Mouse (Mus musculus) right cerebral cortex, postnatal 4 days (tissue): Measurements from ENCODE around the gene Ptprh.
A peak's percentile ranks its signal among the peaks of the same experiment; 100 is the strongest.

Experiments
- DNase-seq: peaks from one replicate; pipeline ENCODE4 v3.0.0-alpha.2; 2022

Ptprh gene

DNA sequence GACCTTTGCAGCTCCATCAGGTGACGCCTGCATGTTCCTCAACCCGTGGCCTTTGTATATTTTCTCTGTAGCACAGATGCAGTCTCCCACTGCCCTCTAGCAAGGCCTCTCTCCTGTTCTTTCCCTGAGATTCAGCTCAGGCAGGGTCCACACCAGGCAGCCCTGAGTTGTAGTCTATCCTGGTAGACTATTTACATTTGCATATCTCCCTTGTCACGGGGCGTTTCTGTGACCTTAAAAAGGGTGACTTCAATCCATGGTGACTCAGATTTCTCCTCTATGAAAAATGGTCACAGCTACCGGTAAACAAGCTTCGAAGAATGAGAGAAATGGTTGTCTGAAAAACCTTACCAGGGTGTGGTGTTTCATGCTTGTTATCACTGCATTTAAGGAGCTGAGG is at the start of gene Ptprh:
Gene Ptprh, minus strand, starts transcription at position 169 of the 400 bp plus-strand sequence.
- no peak for DNase-seq

DNA sequence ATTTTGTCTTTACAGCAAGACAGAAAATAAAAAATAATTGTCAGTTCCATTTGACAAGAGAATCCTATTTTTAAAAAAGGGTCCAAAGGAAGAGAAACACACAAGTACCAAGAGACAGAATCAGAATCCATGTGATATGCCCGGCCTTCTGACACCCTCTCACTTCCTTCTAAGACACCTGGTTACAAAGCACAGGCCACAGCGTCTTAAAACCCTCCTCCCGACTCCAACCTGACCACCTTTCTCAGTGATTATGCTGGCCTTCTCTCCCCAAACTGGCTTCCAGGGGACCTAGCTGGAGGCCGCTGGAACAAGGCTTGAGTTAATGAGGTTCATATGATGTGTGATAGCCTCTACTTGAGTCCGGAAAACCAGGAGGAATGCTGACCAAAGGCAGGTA is 49.5 kb upstream of the Ptprh start:
- DNase-seq: no peak

DNA sequence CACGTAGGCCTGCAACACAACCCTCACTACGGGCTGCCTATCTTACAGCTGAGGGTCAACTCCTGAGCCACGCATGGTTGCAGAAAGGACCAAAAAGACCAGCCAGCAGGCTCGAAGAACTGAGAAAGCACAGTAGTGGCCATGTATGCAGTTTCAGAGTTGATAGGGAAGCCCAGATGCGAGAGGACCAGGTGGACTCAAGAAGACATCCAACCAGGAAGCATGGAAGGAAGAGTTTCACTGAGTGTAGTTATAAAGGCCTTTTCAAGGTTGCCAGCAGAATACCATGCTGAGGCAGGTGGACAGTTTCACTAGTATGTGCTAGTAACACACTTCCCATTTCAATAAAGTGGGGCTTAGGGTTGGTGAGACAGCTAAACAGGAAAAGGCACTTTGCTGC is 48.9 kb upstream of the Ptprh start:
- DNase-seq: no peak

DNA sequence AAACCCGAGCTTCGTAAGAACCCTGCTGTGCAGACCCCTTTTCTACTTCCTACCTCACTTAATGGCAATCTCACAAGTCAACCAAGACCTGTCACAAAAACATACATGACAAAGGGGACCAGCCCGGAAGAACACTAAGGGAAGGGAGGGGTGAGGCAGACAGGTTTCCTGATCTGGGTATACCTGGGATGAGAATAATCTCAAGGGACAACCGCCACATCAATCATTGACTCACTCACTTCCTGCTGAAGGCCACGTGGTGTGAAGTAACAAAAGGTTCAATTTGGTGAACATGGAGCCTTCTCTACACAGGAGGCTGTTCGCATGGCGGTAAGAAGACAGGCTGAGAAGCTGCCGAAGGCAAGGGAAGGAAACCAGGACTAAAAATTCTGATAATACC is 47.7 kb upstream of the Ptprh start:
- no peak for DNase-seq

DNA sequence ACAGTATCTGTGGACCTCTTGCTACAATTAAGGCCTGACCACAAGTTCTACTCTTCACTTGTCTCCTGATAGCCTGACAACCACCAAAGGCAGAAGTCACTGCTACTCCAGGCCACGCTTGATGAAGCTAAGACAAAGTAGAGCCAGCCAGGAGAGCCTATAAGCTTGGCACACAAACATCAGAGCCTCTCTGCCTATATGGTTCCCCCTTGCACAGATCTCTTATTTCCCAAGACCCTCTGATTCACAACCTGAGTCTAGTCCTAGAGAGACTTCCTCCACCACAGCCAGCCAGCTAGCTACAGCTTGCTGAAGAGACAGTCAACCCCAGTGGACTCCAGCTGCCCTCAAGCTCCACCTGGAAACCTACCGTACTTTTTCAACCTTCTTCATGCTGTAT is 44.2 kb upstream of the Ptprh start:
- no peak for DNase-seq

DNA sequence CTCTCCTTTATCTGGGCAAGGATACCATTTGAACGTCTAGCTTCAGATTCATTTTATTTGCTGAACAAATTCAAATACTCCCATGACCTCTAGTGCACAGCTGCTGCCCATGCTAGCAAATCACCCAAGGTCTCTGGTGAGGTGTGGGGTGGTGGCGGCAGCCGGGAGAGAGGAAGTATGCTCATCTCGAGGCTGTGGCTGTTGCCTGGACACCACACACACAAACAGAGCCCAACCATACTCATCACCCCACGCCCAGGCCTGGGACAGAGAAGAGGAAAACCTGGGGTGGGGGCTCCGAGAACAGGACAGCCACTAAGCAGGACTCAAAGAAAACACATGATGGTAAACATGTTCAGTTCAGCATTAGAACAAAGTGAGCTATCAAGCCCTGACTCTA is 43.5 kb upstream of the Ptprh start:
- no peak for DNase-seq

DNA sequence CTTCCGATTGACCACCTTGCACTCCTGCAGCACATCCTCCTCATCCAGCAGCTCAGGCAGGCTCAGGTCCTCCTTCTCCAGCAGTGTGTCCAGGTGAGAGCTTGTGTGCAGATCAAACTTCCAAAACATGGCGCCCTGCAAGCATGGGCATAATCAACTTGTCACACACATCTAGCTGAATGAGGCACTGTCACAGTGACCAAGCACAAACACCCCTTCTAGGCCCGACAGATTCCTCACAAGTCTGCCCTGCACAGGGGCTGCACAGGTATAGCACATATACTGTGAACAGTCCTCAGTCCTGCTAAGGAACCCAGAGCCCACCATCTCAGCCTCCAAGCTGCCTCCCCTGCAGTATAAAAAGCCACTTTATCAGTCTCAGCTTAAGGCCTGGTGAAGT is 43.0 kb upstream of the Ptprh start:
- no peak for DNase-seq

DNA sequence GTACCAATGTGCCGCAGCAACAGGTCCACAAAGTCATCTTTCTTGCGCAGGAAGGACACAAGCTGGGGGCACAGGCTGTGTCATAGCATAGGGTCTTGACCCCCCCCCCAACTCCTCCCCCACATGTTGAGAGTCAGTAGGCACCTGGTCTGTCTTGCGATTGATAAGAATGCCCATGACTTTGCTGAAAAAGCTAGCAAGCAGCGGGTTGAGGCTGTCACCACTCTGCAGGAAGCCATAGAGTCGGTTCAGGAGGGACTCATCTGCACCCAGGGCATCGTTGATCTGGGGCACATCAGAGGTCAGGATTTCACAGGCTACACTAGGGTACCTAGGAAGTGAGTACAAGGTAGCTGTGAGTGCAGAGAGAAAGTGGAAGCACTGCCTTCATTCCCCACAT is 39.4 kb upstream of the Ptprh start:
- DNase-seq: no peak

DNA sequence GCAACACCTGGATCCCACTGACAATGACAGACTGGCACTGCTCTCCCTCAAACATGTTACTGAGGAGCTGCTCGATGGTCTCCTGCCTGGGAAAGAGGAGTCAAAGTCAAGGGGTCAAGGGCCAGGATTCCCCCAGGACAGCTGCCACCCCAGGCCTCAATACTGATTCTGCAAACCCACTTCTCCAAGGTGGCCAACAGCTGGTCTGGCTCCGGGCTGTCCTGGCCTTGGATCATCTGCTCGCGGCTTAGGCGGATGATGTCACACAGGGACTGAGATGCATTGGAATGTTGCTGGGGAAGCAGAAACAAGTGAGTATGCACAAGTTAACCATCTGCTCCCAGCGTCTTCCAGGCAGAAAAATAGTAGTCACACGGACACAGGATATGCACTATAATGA is 38.1 kb upstream of the Ptprh start:
- DNase-seq: no peak

DNA sequence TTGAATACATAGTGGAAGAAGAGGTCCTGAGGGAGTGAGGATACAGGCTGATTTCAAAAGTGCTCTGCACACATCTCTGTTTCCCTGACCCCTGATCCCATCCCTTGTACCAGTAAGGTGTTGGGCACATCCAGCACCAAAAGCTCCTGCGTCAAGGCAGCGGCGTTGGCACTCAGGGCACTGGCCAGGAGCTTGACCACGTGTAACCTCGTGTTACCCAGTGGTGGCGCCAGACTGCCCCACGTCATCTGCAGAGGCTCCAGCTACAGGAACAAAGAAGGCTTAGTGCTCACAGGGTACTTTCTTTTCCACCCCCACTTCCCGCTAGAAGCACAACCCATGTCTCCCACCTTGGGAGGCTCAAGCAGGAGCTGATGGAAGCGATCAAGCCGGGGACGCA is 37.3 kb upstream of the Ptprh start:
- DNase-seq: no peak

DNA sequence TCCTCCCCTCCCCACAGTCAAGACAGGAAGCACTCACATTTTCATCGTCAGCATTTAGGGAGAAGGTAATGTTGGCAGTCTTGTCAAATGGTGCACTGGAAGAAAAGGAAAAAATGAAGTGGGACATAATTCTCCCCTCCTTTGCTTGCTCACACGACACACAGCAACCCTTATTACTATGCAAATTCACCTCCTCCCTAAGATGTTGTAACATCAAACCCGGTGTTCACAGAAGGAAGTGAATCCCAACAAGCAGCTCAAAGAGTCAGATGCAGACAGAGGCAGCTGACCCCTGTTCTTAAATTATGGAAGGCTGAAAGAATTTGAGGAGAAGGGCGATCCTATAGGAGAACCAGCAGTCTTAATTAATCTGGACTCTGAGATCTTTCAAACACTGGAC is 32.3 kb upstream of the Ptprh start:
- no peak for DNase-seq

DNA sequence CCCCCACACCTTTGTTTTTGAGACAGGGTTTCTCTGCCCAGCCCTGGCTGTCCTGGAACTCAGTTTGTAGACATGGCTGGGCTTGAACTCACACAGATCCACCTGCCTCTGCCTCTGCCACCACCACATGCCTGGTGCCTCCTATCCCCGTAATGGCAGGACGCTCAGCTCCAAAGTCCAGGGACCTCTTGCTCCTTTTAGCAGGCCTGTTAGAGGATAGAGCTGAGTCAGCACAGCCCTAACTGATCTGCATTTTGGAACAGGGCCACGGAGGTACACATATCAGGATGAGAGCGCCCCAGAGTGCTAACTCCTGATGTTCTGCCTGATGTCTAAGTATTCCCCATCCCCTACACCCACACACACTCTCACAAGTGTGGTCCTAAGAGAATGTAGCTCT is 27.2 kb upstream of the Ptprh start, which contains the start of gene Tmem86b:
Gene Tmem86b, minus strand, starts transcription at position 392 of the 400 bp plus-strand sequence.
- no peak for DNase-seq

DNA sequence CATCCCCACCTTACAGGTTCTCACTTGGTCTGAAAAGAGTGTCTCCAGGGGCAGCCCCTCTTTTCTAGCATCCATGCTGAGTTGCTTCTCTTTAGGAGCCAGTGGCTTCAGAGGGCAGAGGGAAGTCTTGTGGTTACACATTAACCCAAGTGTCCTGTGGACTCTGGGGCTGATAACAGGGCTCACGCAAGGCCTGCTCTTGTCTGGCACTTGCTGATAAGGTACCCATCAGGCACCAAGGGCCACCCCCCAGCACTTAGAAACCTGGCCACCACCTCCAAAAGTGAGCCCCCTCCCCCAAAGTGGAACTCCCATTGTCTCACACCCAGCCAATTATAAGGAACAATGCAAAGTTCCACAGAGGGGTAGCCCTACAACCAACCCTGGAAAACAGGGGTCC is 26.4 kb upstream of the Ptprh start:
- DNase-seq: no peak

DNA sequence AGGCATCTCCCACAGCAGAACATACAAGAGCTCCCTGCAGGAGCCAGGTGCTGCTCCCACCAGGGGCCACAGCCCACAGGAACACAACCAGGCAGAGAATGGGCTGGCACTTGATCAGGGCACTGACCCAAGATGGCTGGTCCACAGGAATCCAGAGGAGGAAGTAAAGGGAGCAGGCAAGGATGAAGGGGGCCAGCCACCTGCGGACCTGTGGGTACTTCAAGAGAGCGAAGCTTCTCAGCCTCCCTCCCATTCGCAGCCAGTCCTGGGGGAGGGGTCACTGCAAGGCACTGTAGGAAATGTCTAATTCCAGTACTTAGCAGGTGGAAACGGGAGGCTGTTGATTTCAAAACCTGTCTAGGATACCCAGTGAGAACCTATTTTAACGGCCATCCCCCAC is 25.7 kb upstream of the Ptprh start:
- DNase-seq: no peak

DNA sequence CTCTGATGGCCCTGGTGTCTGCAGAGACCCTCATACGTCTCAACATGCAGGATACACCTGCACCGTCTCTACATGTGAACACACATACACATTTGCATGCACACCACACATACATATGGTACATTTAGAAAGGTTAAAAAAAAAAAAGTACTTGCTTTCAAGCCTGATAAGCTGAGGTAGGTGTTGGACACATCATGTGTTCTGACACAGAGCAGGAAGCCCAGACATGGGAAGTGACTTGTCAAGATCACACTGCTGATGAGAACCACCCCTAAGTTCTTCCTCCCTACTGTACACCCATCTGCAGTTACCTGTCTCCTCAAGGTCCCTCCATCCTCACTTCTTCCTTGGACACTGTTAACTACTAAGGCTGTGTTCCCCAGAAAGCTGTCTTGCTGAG is 22.1 kb upstream of the Ptprh start:
- DNase-seq: no peak

DNA sequence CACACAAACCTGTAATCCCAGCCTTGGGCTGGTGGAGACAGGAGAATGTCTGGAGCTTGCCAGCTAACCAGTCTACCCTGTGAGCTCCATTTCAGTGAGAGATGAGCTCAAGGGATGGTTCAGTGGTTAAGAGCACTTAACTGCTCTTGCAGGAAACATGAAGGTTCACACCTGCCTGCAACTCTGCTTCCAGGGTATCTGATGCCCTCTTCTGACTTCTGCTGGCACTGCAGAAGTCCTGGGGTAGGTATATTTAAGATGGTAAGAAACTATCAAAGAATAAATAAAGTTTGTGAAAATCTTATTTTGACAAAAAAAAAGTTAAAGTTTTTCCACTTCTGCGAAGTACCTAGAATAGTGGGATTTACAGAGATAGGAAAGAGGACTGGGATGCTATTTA is 20.5 kb upstream of the Ptprh start:
- no peak for DNase-seq

DNA sequence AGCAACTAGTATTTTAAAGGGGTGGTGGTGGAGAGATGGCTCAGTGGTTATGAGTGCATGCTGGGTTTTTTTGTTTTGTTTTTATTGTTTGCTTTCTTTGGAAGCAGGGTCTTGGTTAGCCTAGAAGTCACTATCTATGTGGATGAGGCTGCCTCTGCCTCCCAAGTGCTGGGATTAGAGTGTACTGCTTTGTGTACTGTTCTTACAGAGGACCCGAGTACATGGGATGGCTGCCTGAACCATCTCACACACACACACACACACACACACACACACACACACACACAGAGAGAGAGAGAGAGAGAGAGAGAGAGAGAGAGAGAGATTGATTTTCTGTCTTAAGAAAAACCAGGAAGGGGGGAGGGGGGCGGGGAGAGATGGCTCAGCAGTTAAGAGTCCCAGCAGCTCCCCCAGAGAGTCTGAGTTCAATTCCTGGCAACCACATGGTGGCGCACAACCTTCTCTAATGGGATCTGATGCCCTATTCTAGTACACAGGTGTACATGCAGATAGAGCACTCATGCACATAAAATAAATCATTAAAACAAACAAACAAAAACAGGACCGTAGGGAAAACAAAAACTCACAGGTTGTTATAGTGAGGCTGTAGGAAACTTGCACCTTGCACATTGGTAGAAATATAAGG is 19.8 kb upstream of the Ptprh start:
- peak; percentile 38 for DNase-seq

DNA sequence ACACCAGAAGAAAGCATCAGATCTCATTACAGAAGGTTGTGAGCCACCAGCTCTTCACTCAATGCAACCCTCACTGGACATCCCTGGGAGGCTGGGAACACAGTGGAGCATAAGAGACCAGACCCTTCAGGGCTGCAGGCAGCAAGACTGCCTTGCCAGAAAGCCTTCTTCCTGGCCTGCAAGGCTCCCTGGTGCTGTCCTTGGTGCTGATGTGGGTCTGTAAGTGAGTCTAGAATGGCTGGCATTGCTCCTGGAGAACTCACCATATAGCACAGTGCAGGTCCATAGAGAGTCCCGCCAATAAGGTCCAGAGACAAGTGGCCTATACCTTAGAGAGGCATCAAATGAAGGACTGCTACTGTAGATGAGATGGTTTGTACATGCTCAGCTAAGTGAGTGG is 16.1 kb upstream of the Ptprh start:
- DNase-seq: no peak

DNA sequence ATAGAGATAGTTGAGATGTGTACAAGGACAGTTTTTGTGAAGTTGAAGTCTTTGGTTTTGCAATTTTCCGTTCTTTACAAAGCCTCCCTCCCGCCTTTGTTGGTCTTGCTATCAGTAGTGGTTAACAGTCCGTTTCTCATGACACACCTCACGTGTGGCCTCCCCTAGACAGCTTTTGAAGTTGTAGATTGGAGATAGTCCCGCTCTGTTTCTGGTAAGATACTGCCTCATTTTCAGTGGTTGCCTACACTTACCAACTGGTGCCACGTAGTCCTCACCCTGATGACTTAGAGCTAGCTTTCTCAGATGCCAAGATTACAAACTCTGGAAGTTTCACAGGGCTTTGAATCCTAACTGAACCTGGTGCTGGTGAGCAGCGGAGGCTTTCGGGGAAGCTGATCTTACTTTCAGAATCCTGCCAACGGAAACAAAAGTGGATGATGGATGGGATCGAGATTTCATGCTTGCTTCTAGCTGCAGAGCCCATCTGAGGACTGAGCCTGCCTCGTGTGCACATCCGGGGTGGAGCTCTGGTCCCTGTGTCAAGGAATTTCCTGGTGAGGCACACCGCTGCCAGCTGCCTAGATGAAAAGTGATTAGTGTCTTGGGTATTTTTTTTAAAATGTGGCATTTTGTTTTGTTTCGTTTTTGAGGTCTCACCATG is 10.0 kb upstream of the Ptprh start:
- no peak for DNase-seq

DNA sequence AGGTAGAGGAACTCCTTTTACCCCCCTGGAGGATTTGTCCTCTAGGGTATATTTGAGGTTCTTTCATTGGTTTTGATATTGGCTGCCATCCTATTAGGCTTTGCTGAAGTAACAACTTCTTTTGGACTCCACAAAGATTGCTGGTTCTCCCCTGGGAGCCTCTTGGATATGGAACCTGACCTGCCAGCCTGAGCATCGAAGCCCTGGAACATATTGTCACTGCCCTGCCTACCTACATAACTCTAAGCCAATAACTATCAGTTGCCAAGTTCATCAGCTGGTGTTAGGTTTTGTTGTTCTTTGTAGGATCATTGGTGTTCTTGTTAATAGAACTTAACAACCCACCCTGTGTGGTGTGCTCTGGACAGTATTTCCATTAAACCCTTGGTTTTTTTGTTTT is 9.1 kb upstream of the Ptprh start:
- no peak for DNase-seq

DNA sequence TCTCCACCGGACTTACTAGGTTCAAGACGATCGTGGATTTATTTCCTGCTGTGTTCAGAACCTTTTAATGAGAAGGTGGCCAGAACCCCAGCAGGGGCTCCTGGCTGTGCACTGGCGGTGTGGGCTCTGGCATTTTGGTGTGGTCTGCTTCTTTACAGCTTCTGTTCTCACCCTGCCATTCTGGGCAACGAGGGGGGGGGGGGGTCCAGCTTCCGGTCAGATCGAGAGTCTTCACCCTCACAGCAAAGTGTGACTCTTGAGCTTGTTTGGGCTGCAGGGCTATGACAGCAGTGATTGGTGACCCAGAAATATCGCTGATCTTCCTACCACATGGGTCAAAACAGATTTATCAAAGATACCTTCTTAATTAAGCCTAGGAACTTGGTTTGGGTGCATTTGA is 8.5 kb upstream of the Ptprh start:
- no peak for DNase-seq

DNA sequence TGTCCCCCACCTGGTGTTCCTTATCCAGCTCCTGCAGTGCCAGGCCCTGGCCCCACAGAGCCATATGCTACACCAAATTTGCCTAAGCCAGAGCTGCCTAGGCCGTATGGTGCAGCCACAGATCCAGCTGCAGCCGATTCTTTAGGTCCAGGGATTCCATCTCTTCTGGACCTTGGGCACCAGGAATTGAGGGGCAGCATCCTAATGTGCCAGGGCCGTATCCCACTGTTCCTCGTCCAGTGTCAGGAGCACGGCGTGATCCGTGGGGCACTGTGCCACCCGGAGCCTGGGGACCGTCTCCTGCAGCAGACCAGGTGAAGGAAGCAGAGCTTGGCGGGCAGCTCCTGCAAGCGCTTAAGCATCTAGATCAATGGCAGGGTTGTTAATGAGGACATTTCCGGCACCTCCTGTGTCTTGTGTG is 8.1 kb upstream of the Ptprh start:
- no peak for DNase-seq

DNA sequence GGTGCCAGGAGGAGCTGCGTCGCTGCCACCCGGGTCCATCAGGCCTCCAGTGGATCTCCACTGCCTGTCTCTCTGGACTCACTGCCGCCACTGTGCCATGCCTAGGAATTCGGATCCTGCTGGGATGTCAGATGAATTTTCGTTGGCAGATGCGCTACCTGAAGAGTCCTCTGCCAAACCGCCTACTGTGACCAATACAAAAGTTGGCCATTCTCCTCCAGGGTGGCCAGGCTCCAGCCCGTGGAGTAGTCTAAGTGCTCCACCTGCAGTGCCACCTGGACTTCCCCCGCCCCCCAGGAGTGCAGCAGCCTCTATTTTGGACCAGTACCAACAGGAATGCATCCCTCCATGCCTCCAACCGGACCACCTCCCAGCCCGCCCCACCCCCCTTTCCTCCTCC is 7.7 kb upstream of the Ptprh start:
- DNase-seq: no peak

DNA sequence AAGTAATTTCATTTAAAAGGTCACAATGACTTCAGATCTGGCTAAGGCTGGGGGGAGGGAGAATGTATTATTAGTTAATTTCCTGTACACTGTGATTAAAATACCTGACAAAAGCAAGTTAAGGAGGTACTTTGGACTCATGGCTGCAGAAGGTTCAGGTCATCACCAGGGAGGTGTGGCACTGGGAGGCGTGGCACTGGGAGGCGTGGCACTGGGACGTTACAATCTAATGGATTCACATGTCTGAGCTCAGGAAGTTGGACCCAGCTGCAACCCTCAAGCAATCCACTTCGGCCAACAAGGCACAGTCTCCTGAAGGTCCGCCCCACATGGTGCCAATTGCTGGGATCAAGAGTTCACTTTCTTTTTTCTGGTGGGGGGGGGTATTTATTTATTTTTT is 4.2 kb upstream of the Ptprh start:
- DNase-seq: no peak

DNA sequence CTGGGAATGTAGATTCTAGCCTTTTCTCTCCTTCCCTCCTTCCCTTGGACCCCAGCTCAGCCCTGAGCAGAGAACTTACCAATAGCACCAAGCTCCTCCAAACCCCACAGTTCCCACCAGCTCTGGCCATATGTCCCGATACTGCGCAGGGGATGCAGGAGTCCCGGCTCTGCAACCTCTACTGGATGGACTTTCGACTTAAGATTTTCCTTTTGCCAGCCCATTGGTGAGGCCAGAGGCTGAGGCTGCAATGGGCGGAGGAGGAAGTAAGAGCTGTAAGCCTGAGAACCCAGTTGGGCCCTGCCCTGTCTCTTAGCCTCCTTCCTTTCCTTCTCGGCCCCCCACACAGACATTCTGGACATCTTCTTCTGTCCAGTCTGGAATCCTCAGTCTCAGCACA is 872 bp downstream of the Ptprh start:
- no peak for DNase-seq
